Mouse (Mus musculus): ENCODE measurements around the gene Spg11.

GRCm38 (mm10) chr2:122140815-122141214 is 22.6 kb upstream of the Spg11 start:
- TF ChIP-seq CTCF (IDR thresholded peaks at IDR 0.05; ENCODE audit: extremely low read depth, insufficient read depth, insufficient read length, insufficient replicate concordance) (no peak), POLR2A (IDR thresholded peaks at IDR 0.05; ENCODE audit: low read depth, low read length) (no peak)
